Comparison of ENCODE assay signal across 8 mouse cellular contexts in the genomic region with DNA sequence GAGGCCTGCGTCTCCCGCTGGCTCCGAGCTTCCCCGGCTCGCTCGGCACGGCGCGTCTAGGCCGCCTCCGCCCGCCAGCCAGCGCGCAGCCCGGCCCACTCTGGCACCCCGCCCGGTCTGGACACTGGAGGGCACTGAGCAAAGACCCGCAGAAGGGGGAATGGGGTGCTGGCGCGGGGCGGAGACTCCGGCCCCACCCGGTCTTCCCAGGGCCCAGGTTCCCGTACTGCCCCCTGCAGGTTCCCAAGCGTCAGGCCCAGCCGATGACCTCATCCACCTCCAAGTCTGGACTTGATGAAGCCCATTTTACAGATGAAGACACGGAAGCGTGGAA. TPM values are rescaled to one million over a fixed set of nuclear protein-coding genes. Genes with fewer than 3 reads are reported as not detected.
A peak's percentile ranks its signal among the peaks of the same experiment; 100 is the strongest.
DNase-seq lines count a peak whose midpoint lies in the region; ATAC-seq lines count a peak whose summit lies in the region.

No protein-coding gene starts in this region.

- H3K27ac ChIP-seq in intestine, embryonic 15.5 days: peak overlapping the region; percentile 85

- H3K9ac ChIP-seq in intestine, embryonic 15.5 days: peak overlapping the region; percentile 87

- 6% methylated on average over 28 of the region's 28 CpGs for WGBS in intestine, embryonic 15.5 days

- no peaks in the 10 kb centered on the region for H3K27me3 ChIP-seq in intestine, embryonic 15.5 days (replicated peaks)

- intact Hi-C loops in left cerebral cortex, postnatal 14 days (cut with DNase I): loop anchor here (2.0 kb wide), 1 partner anchor 29 kb away; no protein-coding TSS in a partner anchor

- 0 out of 2 replicates have a peak, but pooled peaks cover 3% of the 10 kb centered on the region for H3K9me3 ChIP-seq in intestine, embryonic 15.5 days

- 0 out of 2 replicates have a peak, but pooled peaks cover 8% of the 10 kb centered on the region for H3K4me1 ChIP-seq in intestine, embryonic 15.5 days (replicated peaks)

- H3K36me3 ChIP-seq in intestine, embryonic 15.5 days: no peaks in the 10 kb centered on the region

- peak; percentile 91 for ATAC-seq in intestine, embryonic 15.5 days

- peak overlapping the region; percentile 51 for H3K4me3 ChIP-seq in intestine, embryonic 15.5 days (replicated peaks)

- DNase-seq in adrenal gland, adult 18-20 months (ENCODE audit: low spot score in 2 of 2): peak; percentile 93
- DNase-seq in embryo, embryonic 11 days: peak; percentile 83
- peak; percentile 91 for DNase-seq in gastrocnemius, postnatal 25 days
- peak; percentile 76 to 80 for DNase-seq in left cerebral cortex, postnatal 14 days (ENCODE audit: low spot score in 2 of 2)
- DNase-seq in mesoderm, embryonic 11.5 days (ENCODE audit: low read depth, low spot score): peak; percentile 81
- peak; percentile 57 to 64 for DNase-seq in right cerebral cortex, postnatal 36 days (ENCODE audit: low spot score in 2 of 2)
- DNase-seq in urinary bladder, postnatal 4 days (ENCODE audit: low spot score in 2 of 2): peak; percentile 89 to 95

- H3K4me2 ChIP-seq in intestine, embryonic 15.5 days (replicated peaks): peak overlapping the region; percentile 88

RNA-seq across cellular contexts. Expression of a gene that starts 0.4 kb away (rescaled TPM):
- 10 to 100 TPM; 14.0 to 17.1 TPM for total RNA-seq in adrenal gland, adult 18-20 months (2021)
- 10 to 100 TPM; 18.6 to 21.1 TPM for total RNA-seq in gastrocnemius, postnatal 25 days (2021)
- 5.5 and 5.9 TPM in 2 replicates for polyA plus RNA-seq in intestine, embryonic 15.5 days (2015; fragmentation: Nextera tagmentation; extraction: Ambion mirVana)
- 10 to 100 TPM; 11.4 to 11.6 TPM for total RNA-seq in left cerebral cortex, postnatal 14 days (2021)

RNA-seq across cellular contexts. Expression of a gene that starts 16.7 kb away (rescaled TPM):
- total RNA-seq in adrenal gland, adult 18-20 months (2021): not detected
- under 1 TPM; 0.99 to 1.00 TPM for total RNA-seq in gastrocnemius, postnatal 25 days (2021)
- polyA plus RNA-seq in intestine, embryonic 15.5 days (2015; fragmentation: Nextera tagmentation; extraction: Ambion mirVana): 11.7 and 12.9 TPM in 2 replicates
- under 1 TPM; 0.53 to 0.82 TPM for total RNA-seq in left cerebral cortex, postnatal 14 days (2021)

RNA-seq across cellular contexts. Expression of a gene that starts 20.4 kb away (rescaled TPM):
- 10 to 100 TPM; 16.1 to 30.7 TPM for total RNA-seq in adrenal gland, adult 18-20 months (2021)
- total RNA-seq in gastrocnemius, postnatal 25 days (2021): under 1 TPM; 0.15 to 0.62 TPM
- 2.5 and 2.9 TPM in 2 replicates for polyA plus RNA-seq in intestine, embryonic 15.5 days (2015; fragmentation: Nextera tagmentation; extraction: Ambion mirVana)
- total RNA-seq in left cerebral cortex, postnatal 14 days (2021): 10 to 100 TPM; 62.2 to 67.9 TPM

RNA-seq across cellular contexts. Expression of a gene that starts 27.5 kb away (rescaled TPM):
- total RNA-seq in adrenal gland, adult 18-20 months (2021): 1 to 10 TPM; 2.8 to 5.3 TPM
- not detected for total RNA-seq in gastrocnemius, postnatal 25 days (2021)
- polyA plus RNA-seq in intestine, embryonic 15.5 days (2015; fragmentation: Nextera tagmentation; extraction: Ambion mirVana): not detected in 2 replicates
- total RNA-seq in left cerebral cortex, postnatal 14 days (2021): 1 to 10 TPM; 1.2 to 1.4 TPM

RNA-seq across cellular contexts. Expression of a gene that starts 34.1 kb away (rescaled TPM):
- 10 to 100 TPM; 27.9 to 37.1 TPM for total RNA-seq in adrenal gland, adult 18-20 months (2021)
- 1 to 10 TPM; 9.2 to 9.4 TPM for total RNA-seq in gastrocnemius, postnatal 25 days (2021)
- polyA plus RNA-seq in intestine, embryonic 15.5 days (2015; fragmentation: Nextera tagmentation; extraction: Ambion mirVana): 13.2 and 14.8 TPM in 2 replicates
- 10 to 100 TPM; 44.9 to 48.9 TPM for total RNA-seq in left cerebral cortex, postnatal 14 days (2021)

Comparison
In these comparisons a context has a peak if more than half of its experiments do, and no peak if none do; other contexts are left out.
1. Peak in every context shown above with its lines: DNase-seq, ATAC-seq, H3K4me3 ChIP-seq and H3K27ac ChIP-seq.
2. RNA of a gene that starts 20.4 kb away (total RNA-seq): 62.2 to 67.9 TPM in left cerebral cortex, postnatal 14 days and 16.1 to 30.7 TPM in adrenal gland, adult 18-20 months; 0.15 to 0.62 TPM in gastrocnemius, postnatal 25 days; every median in the first group is over 10 times any median in the second.